Comparison of ENCODE assay signal across 19 mouse cellular contexts in the genomic region with DNA sequence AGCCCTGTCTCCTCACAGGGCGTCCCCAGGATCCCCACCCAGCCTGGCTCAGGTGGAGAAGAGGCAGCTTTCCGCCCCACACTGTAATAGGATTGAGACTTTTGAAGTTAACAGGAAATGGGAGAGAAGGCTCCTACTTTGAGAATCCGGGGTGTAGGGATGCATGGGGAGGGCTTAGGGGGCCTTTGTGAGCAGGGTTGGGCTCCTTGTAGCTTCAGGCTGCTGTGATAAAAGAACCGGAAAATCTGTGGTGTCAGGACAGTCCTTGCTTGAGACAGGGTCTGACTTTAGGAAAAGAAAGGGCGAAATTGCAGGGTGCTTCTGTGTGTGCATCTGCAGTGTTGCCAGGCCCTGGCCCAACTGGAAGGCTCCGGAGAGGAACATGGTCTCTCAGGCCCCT.
"Had no signal": no experiment of that assay in that cellular context is flagged by ENCODE, and none has a peak within 500 bp of the region (broad histone marks: within the 10 kb centered on the region; RNA-seq: fewer than 3 reads in every experiment).

No protein-coding gene starts in this region.

- DNase-seq: kidney, adult 18-20 months; kidney, adult 9 months; kidney, postnatal 14 days; kidney, postnatal 4 days; left cerebral cortex, postnatal 4 days; liver, postnatal 0 days; lung, embryonic 14.5 days; right cerebral cortex, adult 18-20 months; right cerebral cortex, postnatal 25 days; thymus, adult 18-20 months; thymus, postnatal 36 days had no signal

- ATAC-seq: liver, postnatal 0 days; lung, postnatal 0 days had no signal

- H3K4me3 ChIP-seq: limb, embryonic 12.5 days; limb, embryonic 15.5 days; neural tube, embryonic 12.5 days; neural tube, embryonic 15.5 days had no signal

- H3K36me3 ChIP-seq: limb, embryonic 12.5 days; limb, embryonic 15.5 days; neural tube, embryonic 12.5 days; neural tube, embryonic 15.5 days had no signal

- H3K9ac ChIP-seq: limb, embryonic 12.5 days; limb, embryonic 15.5 days; liver, embryonic 14.5 days; liver, postnatal 0 days; lung, embryonic 14.5 days; neural tube, embryonic 12.5 days; neural tube, embryonic 15.5 days had no signal

- H3K27me3 ChIP-seq: limb, embryonic 15.5 days; neural tube, embryonic 15.5 days had no signal

- H3K4me2 ChIP-seq: limb, embryonic 12.5 days; limb, embryonic 15.5 days; liver, embryonic 11.5 days; lung, embryonic 14.5 days; neural tube, embryonic 12.5 days; neural tube, embryonic 15.5 days had no signal

- H3K9me3 ChIP-seq: limb, embryonic 12.5 days; limb, embryonic 15.5 days; neural tube, embryonic 12.5 days; neural tube, embryonic 15.5 days had no signal

- H3K27ac ChIP-seq: limb, embryonic 12.5 days; limb, embryonic 15.5 days; liver, embryonic 14.5 days; macrophage; neural tube, embryonic 12.5 days; neural tube, embryonic 15.5 days had no signal
